Mouse (Mus musculus): ENCODE results near the gene Tcte1.

GRCm38 (mm10) chr17:45500981-45501380 is 22.3 kb upstream of the Tcte1 start:
- no peak for TF ChIP-seq GATA1 (IDR thresholded peaks at IDR 0.05; ENCODE audit: low read length)
- TF ChIP-seq TAL1 (IDR thresholded peaks at IDR 0.05; ENCODE audit: low read length) = no peak
